Mouse (Mus musculus): ENCODE data around the gene Nedd9. TPM values are rescaled to one million over a fixed set of nuclear protein-coding genes. Genes with fewer than 3 reads are reported as not detected.

The Nedd9 gene
- polyA plus RNA-seq, 1 experiment from 2014 or later = 25.4 TPM

- no peak overlapping the region for H3K9ac ChIP-seq (replicated peaks)
- no peak for ATAC-seq (replicated peaks)
- H3K4me3 ChIP-seq = no peak overlapping the region
- H3K36me3 ChIP-seq = no peaks in the 10 kb centered on the region
- peaks cover 13% of the 10 kb centered on the region; the same call in 1 of the 2 replicates for H3K4me1 ChIP-seq
- H3K27me3 ChIP-seq = no peaks in the 10 kb centered on the region
- WGBS = 52% methylated on average over 2 of the region's 2 CpGs
- H3K9me3 ChIP-seq = no peaks in the 10 kb centered on the region
- H3K27ac ChIP-seq (replicated peaks) = no peak overlapping the region
- H3K4me2 ChIP-seq (replicated peaks) = no peak overlapping the region
Measured at GRCm38 (mm10) chr13:41328481-41328880, 158.7 kb downstream of the Nedd9 start.

DNA sequence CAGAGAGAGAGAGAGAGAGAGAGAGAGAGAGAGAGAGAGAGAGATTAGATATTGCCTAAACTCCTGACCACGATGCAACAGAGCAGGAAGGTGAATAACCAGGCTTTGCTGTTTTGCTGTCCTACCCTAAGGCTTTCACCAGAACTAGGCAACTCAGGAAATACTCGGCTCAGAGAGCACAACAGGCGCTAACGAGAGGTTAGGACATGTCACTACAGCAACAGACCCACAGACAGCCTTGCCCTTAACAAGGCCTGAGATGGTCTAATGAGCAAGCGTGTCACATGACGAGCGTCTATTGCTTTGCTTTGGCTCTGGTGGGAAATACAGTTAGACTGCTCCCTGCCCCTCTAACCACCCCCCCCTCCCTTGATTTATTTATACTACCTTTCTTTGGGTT lies 159.6 kb downstream of the Nedd9 start:
- 29% methylated on average over 7 of the region's 7 CpGs for WGBS
- no peak overlapping the region for H3K27ac ChIP-seq (replicated peaks)

DNA sequence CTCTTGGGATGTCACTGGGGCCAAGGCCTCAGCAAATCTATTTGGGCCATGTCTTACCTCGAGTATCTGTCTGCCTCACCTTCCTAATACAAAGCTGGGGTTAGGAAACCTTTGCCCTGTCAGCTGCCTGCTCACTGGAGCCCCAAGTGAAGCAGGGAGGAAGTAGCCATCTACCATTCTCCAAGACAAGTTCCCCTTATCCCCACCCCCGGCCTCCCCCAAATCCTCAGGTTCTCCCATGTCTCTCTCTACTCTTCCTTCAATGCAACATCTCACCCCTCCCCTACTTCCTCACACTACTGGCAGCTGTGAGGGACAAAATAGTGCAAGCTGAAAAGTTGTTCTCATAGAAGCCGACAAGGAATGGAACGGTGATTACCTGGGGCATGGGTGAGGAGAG lies 161.0 kb downstream of the Nedd9 start:
- H3K27me3 ChIP-seq = no peaks in the 10 kb centered on the region
- no peak for ATAC-seq (replicated peaks)
- 88% methylated on average over 4 of the region's 4 CpGs for WGBS
- no peaks in the 10 kb centered on the region for H3K9me3 ChIP-seq
- H3K36me3 ChIP-seq = no peaks in the 10 kb centered on the region
- H3K4me1 ChIP-seq = peaks cover 17% of the 10 kb centered on the region
- no peak overlapping the region for H3K4me3 ChIP-seq
- no peak overlapping the region for H3K4me2 ChIP-seq (replicated peaks)
- no peak overlapping the region for H3K9ac ChIP-seq (replicated peaks)
- H3K27ac ChIP-seq (replicated peaks) = no peak overlapping the region

More for the DNA sequence above, 159.6 kb downstream of the Nedd9 start:
- Histone ChIP-seq H3K4me1 (peaks cover 10% of the 10 kb centered on the region; the same call in 1 of the 2 replicates), H3K36me3 (no peaks in the 10 kb centered on the region), H3K4me3 (no peak overlapping the region), H3K9me3 (no peaks in the 10 kb centered on the region), H3K4me2 (replicated peaks) (no peak overlapping the region), H3K9ac (replicated peaks) (no peak overlapping the region), H3K27me3 (no peaks in the 10 kb centered on the region)
- ATAC-seq (replicated peaks) = peak; percentile 68; the same call in 1 of the 2 replicates

GRCm38 (mm10) chr13:41325346-41325745 lies 161.8 kb downstream of the Nedd9 start:
- Histone ChIP-seq H3K36me3 (no peaks in the 10 kb centered on the region), H3K4me1 (peaks cover 23% of the 10 kb centered on the region), H3K27me3 (no peaks in the 10 kb centered on the region), H3K9ac (replicated peaks) (no peak overlapping the region), H3K27ac (replicated peaks) (no peak overlapping the region), H3K4me2 (replicated peaks) (no peak overlapping the region), H3K4me3 (no peak overlapping the region), H3K9me3 (no peaks in the 10 kb centered on the region)
- no peak for ATAC-seq (replicated peaks)
- 86% methylated on average over 4 of the region's 4 CpGs for WGBS

DNA sequence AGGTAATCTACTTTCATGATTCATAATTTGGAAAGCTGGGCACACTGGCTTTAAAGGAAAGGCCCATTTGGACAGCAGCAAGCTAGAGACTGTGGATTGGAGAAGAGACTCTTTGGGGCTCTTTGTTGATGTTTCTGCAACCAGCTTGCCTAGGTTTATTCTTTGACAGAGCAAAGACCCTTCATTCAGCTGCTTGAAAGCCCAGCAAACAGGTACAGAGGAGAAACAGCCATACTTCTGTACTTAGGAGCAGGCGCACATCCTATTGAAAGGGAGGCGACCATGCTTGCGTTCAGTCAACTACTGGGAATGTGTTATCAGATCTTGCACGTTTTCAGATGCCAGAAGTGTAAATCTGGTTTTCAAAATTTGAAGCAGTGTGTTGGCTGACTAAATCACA lies 162.5 kb downstream of the Nedd9 start:
- no peak for ATAC-seq (replicated peaks)
- no peak overlapping the region for H3K4me2 ChIP-seq (replicated peaks)
- peaks cover 23% of the 10 kb centered on the region for H3K4me1 ChIP-seq
- no peak overlapping the region for H3K4me3 ChIP-seq
- no peak overlapping the region for H3K9ac ChIP-seq (replicated peaks)
- no peaks in the 10 kb centered on the region for H3K36me3 ChIP-seq
- H3K9me3 ChIP-seq = no peaks in the 10 kb centered on the region
- no peaks in the 10 kb centered on the region for H3K27me3 ChIP-seq
- H3K27ac ChIP-seq (replicated peaks) = no peak overlapping the region
- WGBS = 84% methylated on average over 4 of the region's 4 CpGs

DNA sequence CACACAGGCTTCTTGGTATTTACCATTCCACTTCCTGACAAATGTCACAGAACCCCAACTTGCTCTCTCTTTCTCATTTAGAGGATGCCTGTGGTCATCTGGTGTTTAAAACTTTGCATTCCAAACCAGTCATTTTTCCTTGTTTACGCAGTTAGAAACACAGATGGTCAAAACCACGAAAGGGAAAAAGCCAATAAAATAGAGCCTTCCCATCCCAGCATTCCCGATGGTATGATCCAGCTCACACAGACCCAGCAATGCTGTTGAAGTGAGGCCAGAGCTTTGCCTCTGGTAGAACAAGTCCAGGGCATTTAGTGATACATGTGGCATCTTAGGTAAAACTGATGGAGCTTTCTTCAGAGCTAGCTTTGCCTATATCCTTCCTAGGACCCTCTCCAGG lies 165.7 kb downstream of the Nedd9 start:
- Histone ChIP-seq H3K27ac (replicated peaks) (peak overlapping the region; percentile 66), H3K4me2 (replicated peaks) (no peak overlapping the region), H3K27me3 (no peaks in the 10 kb centered on the region), H3K36me3 (peaks cover 11% of the 10 kb centered on the region), H3K9me3 (no peaks in the 10 kb centered on the region), H3K9ac (replicated peaks) (no peak overlapping the region), H3K4me3 (no peak overlapping the region), H3K4me1 (peaks cover 13% of the 10 kb centered on the region)
- no peak for ATAC-seq (replicated peaks)
- WGBS = 77% methylated on average over 3 of the region's 3 CpGs

- no peak overlapping the region for H3K4me3 ChIP-seq
- H3K27ac ChIP-seq (replicated peaks) = peak overlapping the region; percentile 66
- WGBS = 14% methylated on average over 5 of the region's 5 CpGs
- H3K4me2 ChIP-seq (replicated peaks) = no peak overlapping the region
- H3K27me3 ChIP-seq = no peaks in the 10 kb centered on the region
- no peak for ATAC-seq (replicated peaks)
- H3K4me1 ChIP-seq = peaks cover 13% of the 10 kb centered on the region
- H3K9me3 ChIP-seq = no peaks in the 10 kb centered on the region
- peaks cover 18% of the 10 kb centered on the region for H3K36me3 ChIP-seq
- no peak overlapping the region for H3K9ac ChIP-seq (replicated peaks)
Measured at GRCm38 (mm10) chr13:41320749-41321148, 166.4 kb downstream of the Nedd9 start.

DNA sequence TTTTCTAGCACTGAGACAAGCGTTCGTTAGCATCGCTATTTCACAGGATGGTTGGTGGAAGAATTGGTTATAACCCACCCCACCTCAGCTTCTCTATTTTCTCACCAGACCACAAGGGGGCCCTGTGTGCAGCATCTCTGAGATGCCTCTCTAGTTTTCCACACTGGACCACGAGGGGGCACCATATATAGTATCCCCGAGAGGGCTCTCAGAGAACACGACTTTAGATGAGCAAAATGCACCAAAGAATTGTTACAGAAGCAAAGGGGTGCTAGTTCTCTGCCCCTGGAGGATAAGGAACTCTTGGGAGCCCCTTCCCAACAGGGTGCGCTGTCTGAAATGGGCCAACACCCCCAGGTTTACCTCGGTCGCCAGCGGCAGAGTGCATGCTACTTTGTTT lies 184.4 kb downstream of the Nedd9 start:
- H3K9me3 ChIP-seq = no peaks in the 10 kb centered on the region
- H3K4me1 ChIP-seq = no peaks in the 10 kb centered on the region
- whole genome bisulfite sequencing = 59% methylated on average over 10 of the region's 10 CpGs
- no peaks in the 10 kb centered on the region for H3K27me3 ChIP-seq
- no peak overlapping the region for H3K27ac ChIP-seq (replicated peaks)
- no peak overlapping the region for H3K9ac ChIP-seq (replicated peaks)
- ATAC-seq (replicated peaks) = no peak
- H3K4me2 ChIP-seq (replicated peaks) = no peak overlapping the region
- H3K36me3 ChIP-seq = no peaks in the 10 kb centered on the region
- no peak overlapping the region for H3K4me3 ChIP-seq

GRCm38 (mm10) chr13:41300037-41300436 lies 187.1 kb downstream of the Nedd9 start:
- 73% methylated on average over 4 of the region's 4 CpGs for WGBS
- H3K4me3 ChIP-seq = no peak overlapping the region
- no peaks in the 10 kb centered on the region for H3K4me1 ChIP-seq
- H3K36me3 ChIP-seq = no peaks in the 10 kb centered on the region
- H3K27ac ChIP-seq (replicated peaks) = no peak overlapping the region
- no peak overlapping the region for H3K9ac ChIP-seq (replicated peaks)
- ATAC-seq (replicated peaks) = no peak
- H3K27me3 ChIP-seq = no peaks in the 10 kb centered on the region
- no peak overlapping the region for H3K4me2 ChIP-seq (replicated peaks)
- no peaks in the 10 kb centered on the region for H3K9me3 ChIP-seq

DNA sequence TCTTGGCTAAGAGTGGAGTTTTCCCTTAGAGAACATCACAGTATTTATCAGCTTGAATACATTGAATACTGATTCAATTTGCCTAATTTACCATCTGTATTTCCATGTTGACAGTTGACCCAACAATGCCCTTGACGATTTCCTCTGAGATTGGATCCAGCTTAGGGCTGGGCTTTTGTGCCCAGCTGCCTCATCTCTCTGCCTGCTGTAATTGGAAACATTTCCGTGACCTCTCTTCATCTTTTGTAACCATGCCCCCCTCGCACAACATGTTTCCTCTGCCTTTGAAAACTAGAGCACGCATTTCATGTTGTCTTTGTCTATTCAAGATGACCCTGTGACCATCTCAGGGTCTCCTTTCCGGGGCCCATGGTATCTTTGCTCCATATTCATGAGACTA lies 188.2 kb downstream of the Nedd9 start:
- ATAC-seq (replicated peaks) = no peak

DNA sequence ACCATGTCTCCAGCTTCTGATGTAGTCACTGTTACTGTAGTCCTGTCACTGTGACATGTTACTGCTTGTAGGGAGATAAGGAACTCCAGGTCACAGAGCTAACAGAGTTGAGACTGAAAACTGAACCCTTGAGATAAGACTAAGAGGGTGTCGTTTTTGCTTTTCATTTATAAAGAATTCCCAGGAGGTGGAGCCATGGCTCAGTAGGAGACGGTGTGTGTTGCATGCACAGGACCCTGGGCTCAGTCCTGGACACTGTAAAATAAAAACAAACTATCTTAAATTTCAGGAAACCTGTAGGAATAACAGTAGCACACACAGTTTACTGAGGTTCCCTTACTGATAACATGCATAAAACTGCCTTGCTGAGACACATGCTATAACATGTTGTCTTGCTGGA lies 188.6 kb downstream of the Nedd9 start:
- 66% methylated on average over 2 of the region's 2 CpGs for WGBS
- H3K27ac ChIP-seq (replicated peaks) = no peak overlapping the region
- no peak overlapping the region for H3K4me2 ChIP-seq (replicated peaks)
- no peak overlapping the region for H3K9ac ChIP-seq (replicated peaks)
- H3K9me3 ChIP-seq = no peaks in the 10 kb centered on the region
- H3K27me3 ChIP-seq = no peaks in the 10 kb centered on the region
- H3K4me3 ChIP-seq = no peak overlapping the region
- no peaks in the 10 kb centered on the region for H3K36me3 ChIP-seq
- no peak for ATAC-seq (replicated peaks)
- H3K4me1 ChIP-seq = no peaks in the 10 kb centered on the region

More for the DNA sequence above, 188.2 kb downstream of the Nedd9 start:
- H3K27me3 ChIP-seq = no peaks in the 10 kb centered on the region
- no peak overlapping the region for H3K27ac ChIP-seq (replicated peaks)
- no peaks in the 10 kb centered on the region for H3K9me3 ChIP-seq
- no peak overlapping the region for H3K9ac ChIP-seq (replicated peaks)
- H3K4me1 ChIP-seq = no peaks in the 10 kb centered on the region
- H3K36me3 ChIP-seq = no peaks in the 10 kb centered on the region
- WGBS = 49% methylated on average over 5 of the region's 5 CpGs
- no peak overlapping the region for H3K4me2 ChIP-seq (replicated peaks)
- H3K4me3 ChIP-seq = no peak overlapping the region

- no peaks in the 10 kb centered on the region for H3K9me3 ChIP-seq
- no peak overlapping the region for H3K4me2 ChIP-seq (replicated peaks)
- 84% methylated on average over 10 of the region's 10 CpGs for WGBS
- H3K27ac ChIP-seq (replicated peaks) = no peak overlapping the region
- ATAC-seq (replicated peaks) = no peak
- no peaks in the 10 kb centered on the region for H3K27me3 ChIP-seq
- H3K4me3 ChIP-seq = no peak overlapping the region
- no peak overlapping the region for H3K9ac ChIP-seq (replicated peaks)
- no peaks in the 10 kb centered on the region for H3K4me1 ChIP-seq
- no peaks in the 10 kb centered on the region for H3K36me3 ChIP-seq
Measured at GRCm38 (mm10) chr13:41296396-41296795, 190.8 kb downstream of the Nedd9 start.

DNA sequence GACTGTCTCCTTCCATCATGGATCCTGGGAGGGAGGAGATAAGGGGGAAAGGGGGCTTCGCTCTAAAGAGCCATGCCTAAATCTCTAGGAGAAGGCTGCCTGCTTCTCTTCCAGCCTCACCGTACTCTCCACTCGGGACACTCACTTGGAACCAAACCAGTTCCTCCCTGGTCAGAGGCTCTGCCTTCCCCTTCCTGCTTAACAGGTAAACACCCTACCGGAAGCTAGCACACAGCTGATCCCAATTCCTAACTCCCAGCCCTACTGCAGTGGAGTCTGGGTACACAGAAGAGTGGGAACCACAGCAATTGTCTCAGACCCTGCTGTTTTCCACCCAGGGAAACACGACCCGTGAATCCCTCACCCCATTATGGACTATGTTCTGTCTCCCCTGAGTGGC lies 191.3 kb downstream of the Nedd9 start:
- Histone ChIP-seq H3K27me3 (no peaks in the 10 kb centered on the region), H3K4me2 (replicated peaks) (no peak overlapping the region), H3K9me3 (no peaks in the 10 kb centered on the region), H3K27ac (replicated peaks) (no peak overlapping the region), H3K4me3 (no peak overlapping the region), H3K36me3 (no peaks in the 10 kb centered on the region), H3K4me1 (no peaks in the 10 kb centered on the region), H3K9ac (replicated peaks) (no peak overlapping the region)
- WGBS = 88% methylated on average over 6 of the region's 6 CpGs
- ATAC-seq (replicated peaks) = no peak

Measured in forebrain, embryonic 15.5 days (tissue).